Mouse (Mus musculus) cortical plate, adult 2 months (tissue): ENCODE measurements around the gene Fbxo45. TPM values are rescaled to one million over a fixed set of nuclear protein-coding genes. Genes with fewer than 3 reads are reported as not detected.
A peak's percentile ranks its signal among the peaks of the same experiment; 100 is the strongest.

Experiments used
- H3K27ac ChIP-seq: fragments of 200-500 bp; 2 replicates; pipeline ENCODE4 v1.5.1; 2012; ENCODE audit warnings: low read length, control low read depth, inconsistent platforms; ENCODE audit not compliant: insufficient read depth
- H3K4me1 ChIP-seq: fragments of 200-500 bp; 2 replicates; pipeline ENCODE4 v1.6.1; 2011; ENCODE audit warnings: low read length; ENCODE audit not compliant: control insufficient read depth, insufficient read depth
- H3K4me3 ChIP-seq: fragments of 200-500 bp; 2 replicates; pipeline ENCODE4 v1.5.1; 2011; ENCODE audit warnings: mild to moderate bottlenecking, low read length, control low read depth; ENCODE audit not compliant: insufficient read depth
- CTCF ChIP-seq: fragments of 200-500 bp; IDR thresholded peaks from 2 replicates; pipeline ENCODE4 v1.5.1; 2011; ENCODE audit warnings: mild to moderate bottlenecking, control low read depth, low read length; ENCODE audit not compliant: insufficient read depth; ENCODE audit errors: extremely low read depth
- POLR2A ChIP-seq: fragments of 200-500 bp; IDR thresholded peaks from 2 replicates; pipeline ENCODE4 v1.6.1; 2011; ENCODE audit warnings: mild to moderate bottlenecking, low read length, control low read depth; ENCODE audit not compliant: insufficient read depth; ENCODE audit errors: extremely low read depth
- polyA plus RNA-seq: library from polyadenylated mRNA; depleted of rRNA; stranded (reverse); fragments of >200 nt; gene quantifications from 2 replicates; pipeline ENCODE4 v1.2.3, GENCODE M21; 2012; rRNA removed

Fbxo45 gene
- polyA plus RNA-seq, 1 experiment, result 24.8 TPM

- H3K4me3 ChIP-seq, result no peak overlapping the region
- TF ChIP-seq POLR2A (no peak), CTCF (no peak)
- H3K4me1 ChIP-seq, result 0 out of 2 replicates have a peak, but pooled peaks cover 2% of the 10 kb centered on the region
- H3K27ac ChIP-seq, result peak overlapping the region; percentile 22; the same call in 1 of the 2 replicates
Measured at GRCm38 (mm10) chr16:32214804-32215576, 32.0 kb downstream of the Fbxo45 start.

DNA sequence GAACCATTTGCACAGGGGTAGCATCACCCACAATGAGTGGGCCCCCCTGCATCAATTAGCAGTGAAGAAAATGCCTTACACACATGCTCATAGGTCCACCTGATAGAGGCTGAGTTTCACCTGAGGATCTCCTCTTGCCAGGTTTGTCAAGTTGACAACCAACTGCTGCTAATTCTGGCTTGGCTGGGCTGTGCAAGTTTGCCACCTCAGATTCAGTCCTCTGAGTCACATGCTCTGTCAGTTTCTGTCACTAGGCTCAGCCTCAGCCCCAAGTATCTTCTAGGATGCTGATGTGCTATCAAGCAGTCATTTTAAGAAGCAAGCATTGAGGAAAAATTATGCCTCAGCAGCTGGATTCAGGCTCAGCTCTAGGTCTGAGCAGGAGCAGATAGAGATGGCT, 32.8 kb downstream of the Fbxo45 start:
- TF ChIP-seq CTCF (no peak), POLR2A (no peak)
- H3K27ac ChIP-seq, result no peak overlapping the region
- 0 out of 2 replicates have a peak, but pooled peaks cover 2% of the 10 kb centered on the region for H3K4me1 ChIP-seq

DNA sequence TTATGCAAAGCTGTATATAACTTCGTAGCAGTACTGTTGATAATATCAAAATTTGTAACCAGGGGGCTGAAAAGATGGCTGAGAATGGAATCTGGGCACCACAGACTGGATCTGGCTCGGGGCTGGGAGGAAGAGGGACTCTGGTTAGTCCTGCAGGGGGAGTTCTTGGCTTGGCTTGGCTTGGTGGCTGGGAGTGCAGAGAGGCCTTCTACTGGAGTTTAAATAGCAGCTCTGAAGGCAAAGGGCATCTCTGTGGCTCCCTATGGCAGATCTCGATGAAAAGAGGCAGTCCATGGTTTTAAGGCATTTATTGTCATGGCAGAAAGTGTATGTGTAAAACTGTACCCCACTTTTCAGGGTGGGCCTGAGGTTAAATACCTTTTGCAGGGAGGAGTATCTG, 42.1 kb downstream of the Fbxo45 start:
- no peaks in the 10 kb centered on the region for H3K4me1 ChIP-seq
- TF ChIP-seq POLR2A (no peak), CTCF (0 out of 2 replicates have a peak, but pooled peaks have one; percentile 8)

More for the DNA sequence above, 32.8 kb downstream of the Fbxo45 start:
- H3K4me3 ChIP-seq, result no peak overlapping the region

GRCm38 (mm10) chr16:32202681-32203080, 44.3 kb downstream of the Fbxo45 start:
- Histone ChIP-seq H3K4me3 (no peak overlapping the region), H3K27ac (no peak overlapping the region), H3K4me1 (no peaks in the 10 kb centered on the region)
- no peak for TF ChIP-seq POLR2A
- TF ChIP-seq CTCF, result peak; percentile 28; the same call in 1 of the 2 replicates

More for the DNA sequence above, 42.1 kb downstream of the Fbxo45 start:
- H3K27ac ChIP-seq, result no peak overlapping the region
- H3K4me3 ChIP-seq, result no peak overlapping the region

DNA sequence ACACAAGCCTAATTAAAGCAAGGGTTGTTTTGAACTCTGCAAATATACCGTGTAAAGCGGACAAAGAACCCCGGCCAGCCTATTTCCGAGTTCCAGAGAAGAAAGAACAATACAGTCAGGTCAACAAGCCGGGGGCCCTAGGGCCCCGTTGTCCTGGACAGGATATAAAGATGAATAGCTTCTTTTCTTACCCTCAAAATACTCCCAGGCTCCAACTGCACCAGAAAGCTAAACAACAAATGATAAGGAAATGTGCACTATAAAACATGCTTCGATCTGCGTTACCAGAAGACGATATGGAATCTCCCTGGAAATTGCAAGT, 46.0 kb downstream of the Fbxo45 start:
- TF ChIP-seq CTCF, result no peak
- no peak for TF ChIP-seq POLR2A
- Histone ChIP-seq H3K27ac (0 out of 2 replicates have a peak overlapping the region, but pooled peaks have one; percentile 47), H3K4me3 (0 out of 2 replicates have a peak overlapping the region, but pooled peaks have one; percentile 35), H3K4me1 (no peaks in the 10 kb centered on the region)

DNA sequence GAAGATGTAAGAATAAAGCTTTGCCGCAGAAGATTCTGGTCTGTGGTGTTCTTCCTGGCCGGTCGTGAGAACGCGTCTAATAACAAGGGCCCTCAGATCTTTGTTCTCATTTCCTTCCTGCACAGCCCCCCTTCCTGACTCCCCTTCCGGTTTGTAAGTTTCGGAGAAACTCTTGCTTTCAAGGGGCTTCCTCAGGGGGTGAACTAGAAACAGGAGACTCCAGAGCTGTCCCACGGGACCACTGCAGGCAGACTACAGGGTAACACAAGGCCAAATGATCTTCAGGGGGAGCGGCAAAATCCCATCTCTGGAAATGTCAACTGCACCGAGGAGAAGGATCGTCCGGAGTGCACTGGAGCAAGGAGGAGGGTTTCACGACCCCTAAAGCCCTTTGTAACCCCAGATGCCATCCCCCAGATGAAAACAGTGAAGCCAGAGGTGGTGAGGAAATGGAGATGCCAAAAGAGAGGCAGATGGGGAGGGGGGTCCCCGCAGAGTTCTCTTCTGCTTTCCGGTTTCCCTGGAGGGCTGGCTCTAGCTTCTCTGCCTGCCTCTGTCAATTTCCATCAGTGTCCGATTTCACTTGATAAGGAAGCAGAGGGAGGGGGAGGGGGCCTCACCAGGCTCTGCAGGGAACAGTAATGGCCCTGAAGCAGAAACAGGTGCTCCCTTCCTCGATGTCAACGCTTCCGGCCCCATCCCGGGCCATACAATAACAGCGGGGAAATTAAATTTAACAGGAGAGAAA, 46.5 kb downstream of the Fbxo45 start:
- Histone ChIP-seq H3K27ac (peak overlapping the region; percentile 90), H3K4me3 (peak overlapping the region; percentile 35), H3K4me1 (no peaks in the 10 kb centered on the region)
- TF ChIP-seq POLR2A, result no peak
- no peak for TF ChIP-seq CTCF

- no peaks in the 10 kb centered on the region; the same call in 1 of the 2 replicates for H3K4me1 ChIP-seq
- no peak for TF ChIP-seq CTCF
- TF ChIP-seq POLR2A, result no peak
- no peak overlapping the region for H3K27ac ChIP-seq
- no peak overlapping the region for H3K4me3 ChIP-seq
Measured at GRCm38 (mm10) chr16:32190011-32190441, 56.9 kb downstream of the Fbxo45 start.

DNA sequence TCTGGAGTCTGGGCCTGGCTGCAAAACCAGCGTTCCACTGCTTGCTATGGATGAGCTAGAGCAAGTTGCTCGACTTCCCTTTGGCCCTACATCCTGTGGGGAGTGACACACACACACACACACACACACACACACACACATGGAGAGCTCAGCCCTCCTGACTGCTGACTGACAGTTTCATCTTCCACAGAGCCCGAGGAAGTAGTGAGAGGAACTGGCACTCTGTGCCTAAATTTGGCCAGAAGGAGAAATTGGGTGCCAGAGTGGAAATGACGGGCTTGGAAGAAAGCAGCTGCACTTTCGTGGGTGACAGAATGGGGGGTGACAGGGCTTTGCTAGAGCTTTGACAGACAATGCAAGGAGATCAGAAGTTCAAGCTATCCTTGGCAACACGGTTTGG, 57.8 kb downstream of the Fbxo45 start:
- H3K4me1 ChIP-seq, result no peaks in the 10 kb centered on the region; the same call in 1 of the 2 replicates
- TF ChIP-seq CTCF (no peak), POLR2A (no peak)
- H3K27ac ChIP-seq, result no peak overlapping the region
- H3K4me3 ChIP-seq, result no peak overlapping the region

DNA sequence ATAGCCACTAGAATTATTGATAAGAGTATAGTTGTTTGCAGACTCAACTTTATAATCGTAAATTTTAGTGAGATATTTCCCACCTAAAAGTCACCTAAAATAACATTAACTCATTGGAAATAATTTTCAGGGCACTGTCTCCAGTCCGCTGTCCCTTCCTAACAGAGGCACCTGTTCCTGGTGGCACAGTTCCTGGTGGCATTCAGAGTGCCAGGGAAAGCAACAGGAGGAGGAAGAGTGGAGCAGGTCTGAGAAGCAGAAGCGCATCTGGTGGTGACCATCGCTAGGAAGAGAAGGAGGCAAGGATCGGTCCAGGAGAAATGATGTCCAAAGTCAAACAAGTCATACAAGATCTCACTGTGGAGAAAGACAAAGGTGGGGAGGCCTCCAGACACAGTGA, 60.9 kb downstream of the Fbxo45 start:
- no peak for TF ChIP-seq POLR2A
- TF ChIP-seq CTCF, result no peak
- H3K4me3 ChIP-seq, result no peak overlapping the region
- H3K27ac ChIP-seq, result no peak overlapping the region
- no peaks in the 10 kb centered on the region; the same call in 1 of the 2 replicates for H3K4me1 ChIP-seq

Other genes with a start within 250 kb of the Fbxo45 start
- 22.0 and 23.2 TPM in 2 replicates for gene Senp5, start 243.9 kb downstream of the Fbxo45 start, polyA plus RNA-seq
- 15.7 and 17.7 TPM in 2 replicates for gene Pak2, start 167.8 kb downstream of the Fbxo45 start, polyA plus RNA-seq
- 27.9 and 32.6 TPM in 2 replicates for gene Pigx, start 147.4 kb downstream of the Fbxo45 start, polyA plus RNA-seq
- 61.7 and 64.8 TPM in 2 replicates for gene Cep19, start 147.4 kb downstream of the Fbxo45 start, polyA plus RNA-seq
- gene Nrros, start 81.6 kb downstream of the Fbxo45 start, polyA plus RNA-seq, result 5.6 and 6.5 TPM in 2 replicates
- gene Bex6, start 67.3 kb downstream of the Fbxo45 start, polyA plus RNA-seq, result not detected in 2 replicates
- 11.1 and 11.7 TPM in 2 replicates for gene Wdr53, start 69 bp upstream of the Fbxo45 start, polyA plus RNA-seq
- gene Smco1, start 24.3 kb upstream of the Fbxo45 start, polyA plus RNA-seq, result 0.27 and 0.32 TPM in 2 replicates
- gene Rnf168, start 30.3 kb upstream of the Fbxo45 start, polyA plus RNA-seq, result 15.2 and 16.4 TPM in 2 replicates
- 16.1 and 17.1 TPM in 2 replicates for gene Ubxn7, start 85.1 kb upstream of the Fbxo45 start, polyA plus RNA-seq
- gene Tm4sf19, start 153.3 kb upstream of the Fbxo45 start, polyA plus RNA-seq, result not detected in 2 replicates
- gene Tctex1d2, start 172.5 kb upstream of the Fbxo45 start, polyA plus RNA-seq, result 21.9 and 24.3 TPM in 2 replicates
- 24.1 and 27.0 TPM in 2 replicates for gene Pcyt1a, start 183.8 kb upstream of the Fbxo45 start, polyA plus RNA-seq
- gene Slc51a, start 240.7 kb upstream of the Fbxo45 start, polyA plus RNA-seq, result 0.04 TPM in 1 of 2 replicates, not detected in the other
- not detected in 2 replicates for gene Zdhhc19, start 249.1 kb upstream of the Fbxo45 start, polyA plus RNA-seq